Mouse (Mus musculus) T-helper 2 cell (primary cell): ENCODE measurements at regions not wholly inside any gene's neighbourhood (a gene's known extent, or its start where the extent isn't known, plus 50 kb on each side); places are given as distances from the start of the nearest gene placed in this dataset.

Experiments
- in situ Hi-C: fragments of 300-600 bp; cut with MboI, MseI; formaldehyde crosslinking; loops from one replicate; pipeline ENCODE4 v1.15.1; 2025; ENCODE audit warnings: high pct_unique_total_duplicates

- in situ Hi-C loops: no loop called here
These were observed 375.8 kb downstream of the Gpd2 start for GRCm38 (mm10) chr2:57613243-57613642.

- in situ Hi-C loops: no loop called here
These were observed 377.2 kb downstream of the Gpd2 start for GRCm38 (mm10) chr2:57614587-57614991.

- in situ Hi-C loops: no loop called here
These were observed 379.2 kb downstream of the Gpd2 start for GRCm38 (mm10) chr2:57616525-57617225.

- in situ Hi-C loops: no loop called here
These were observed 379.8 kb downstream of the Gpd2 start for GRCm38 (mm10) chr2:57617258-57617657.

GRCm38 (mm10) chr2:57644117-57644516, 353.6 kb upstream of the Galnt5 start:
- in situ Hi-C loops: no loop called here

- in situ Hi-C loops: no loop called here
These were observed 353.1 kb upstream of the Galnt5 start for GRCm38 (mm10) chr2:57644541-57644940.

- in situ Hi-C loops: no loop called here
These were observed 348.7 kb upstream of the Galnt5 start for GRCm38 (mm10) chr2:57649002-57649401.

- in situ Hi-C loops: no loop called here
These were observed 340.3 kb upstream of the Galnt5 start for GRCm38 (mm10) chr2:57657409-57657808.

- in situ Hi-C loops: no loop called here
These were observed 335.8 kb upstream of the Galnt5 start for GRCm38 (mm10) chr2:57661838-57662237.

GRCm38 (mm10) chr2:57672007-57672643, 325.6 kb upstream of the Galnt5 start:
- in situ Hi-C loops: no loop called here

GRCm38 (mm10) chr2:57689877-57690276, 307.8 kb upstream of the Galnt5 start:
- in situ Hi-C loops: no loop called here

- in situ Hi-C loops: no loop called here
These were observed 300.5 kb upstream of the Galnt5 start for GRCm38 (mm10) chr2:57696992-57697772.

- in situ Hi-C loops: no loop called here
These were observed 299.0 kb upstream of the Galnt5 start for GRCm38 (mm10) chr2:57698659-57699061.

- in situ Hi-C loops: no loop called here
These were observed 298.5 kb upstream of the Galnt5 start for GRCm38 (mm10) chr2:57699226-57699625.

- in situ Hi-C loops: no loop called here
These were observed 280.8 kb upstream of the Galnt5 start for GRCm38 (mm10) chr2:57716754-57717510.
